Mouse (Mus musculus) cerebellum, adult (tissue): ENCODE results near the gene Crybb3.
"Not testable (repeated sequence)": the region's sequence is repeated elsewhere in the genome, so short reads cannot be mapped to it uniquely, and the experiment has no call there.

ENCODE experiments used
- ATAC-seq: cut with Nextera tagmentation; 2 replicates; pipeline ENCODE4 v1.9.2; 2017; ENCODE audit warnings: mild to moderate bottlenecking, moderate library complexity, mixed read lengths; ENCODE audit not compliant: insufficient number of reproducible peaks, low FRiP score, low TSS enrichment

Crybb3 gene

GRCm38 (mm10) chr5:113081439-113081838 is at the start of gene Crybb3:
Crybb3 (minus strand) TSS chr5:113081584.
- peak; percentile 82 for ATAC-seq

GRCm38 (mm10) chr5:113128426-113128825 is 47.0 kb upstream of the Crybb3 start:
- no peak for ATAC-seq

- ATAC-seq, result no peak
Observed at GRCm38 (mm10) chr5:113126476-113126875, 45.1 kb upstream of the Crybb3 start.

GRCm38 (mm10) chr5:113123693-113124092 is 42.3 kb upstream of the Crybb3 start:
- no peak for ATAC-seq

GRCm38 (mm10) chr5:113122326-113123054 is 41.1 kb upstream of the Crybb3 start:
- no peak for ATAC-seq

GRCm38 (mm10) chr5:113121591-113121875 is 40.1 kb upstream of the Crybb3 start:
- no peak for ATAC-seq

GRCm38 (mm10) chr5:113120741-113121590 is 39.6 kb upstream of the Crybb3 start:
- ATAC-seq, result no peak

- no peak for ATAC-seq
Observed at GRCm38 (mm10) chr5:113119861-113120465, 38.6 kb upstream of the Crybb3 start.

GRCm38 (mm10) chr5:113119291-113119690 is 37.9 kb upstream of the Crybb3 start:
- no peak for ATAC-seq

- ATAC-seq, result no peak; the same call in 1 of the 2 replicates
Observed at GRCm38 (mm10) chr5:113118695-113119094, 37.3 kb upstream of the Crybb3 start.

GRCm38 (mm10) chr5:113117361-113117760 is 36.0 kb upstream of the Crybb3 start:
- no peak for ATAC-seq

- ATAC-seq, result no peak
Observed at GRCm38 (mm10) chr5:113115896-113116295, 34.5 kb upstream of the Crybb3 start.

- no peak for ATAC-seq
Observed at GRCm38 (mm10) chr5:113114264-113115225, 33.2 kb upstream of the Crybb3 start.

- no peak for ATAC-seq
Observed at GRCm38 (mm10) chr5:113113120-113113519, 31.7 kb upstream of the Crybb3 start.

GRCm38 (mm10) chr5:113111336-113111735 is 30.0 kb upstream of the Crybb3 start:
- ATAC-seq, result no peak

GRCm38 (mm10) chr5:113110929-113111328 is 29.5 kb upstream of the Crybb3 start:
- no peak for ATAC-seq

GRCm38 (mm10) chr5:113109651-113110050 is 28.3 kb upstream of the Crybb3 start:
- ATAC-seq, result not testable (repeated sequence)

- no peak for ATAC-seq
Observed at GRCm38 (mm10) chr5:113108165-113108764, 26.9 kb upstream of the Crybb3 start.

GRCm38 (mm10) chr5:113107709-113108108 is 26.3 kb upstream of the Crybb3 start:
- no peak for ATAC-seq

GRCm38 (mm10) chr5:113106594-113106993 is 25.2 kb upstream of the Crybb3 start:
- no peak for ATAC-seq
